Mouse (Mus musculus) 3T3-L1 (cell line): ENCODE measurements around the gene Gm49416.
A peak's percentile ranks its signal among the peaks of the same experiment; 100 is the strongest.
"Not testable (repeated sequence)": the region's sequence is repeated elsewhere in the genome, so short reads cannot be mapped to it uniquely, and the experiment has no call there.

Experiments
- DNase-seq: peaks from one replicate; pipeline ENCODE4 v3.0.0-alpha.2; 2015; ENCODE audit warnings: low read depth, low spot score

The Gm49416 gene

DNA sequence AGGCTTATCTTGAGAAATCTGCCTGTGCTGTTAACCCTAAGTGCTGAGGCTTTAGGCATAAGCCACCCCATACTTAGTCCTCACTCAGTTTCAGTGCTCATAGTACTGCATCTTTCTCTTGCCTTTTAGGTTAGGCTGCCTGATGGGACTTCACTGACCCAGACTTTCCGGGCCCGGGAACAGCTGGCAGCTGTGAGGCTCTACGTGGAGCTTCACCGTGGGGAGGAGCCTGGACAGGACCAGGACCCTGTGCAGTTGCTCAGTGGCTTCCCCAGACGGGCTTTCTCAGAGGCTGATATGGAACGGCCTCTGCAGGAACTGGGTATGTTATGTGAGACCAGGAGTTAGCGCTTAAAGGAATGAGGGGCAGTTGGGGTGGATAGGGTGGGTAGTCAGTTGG is 13.7 kb upstream of the Gm49416 start:
- DNase-seq: no peak

DNA sequence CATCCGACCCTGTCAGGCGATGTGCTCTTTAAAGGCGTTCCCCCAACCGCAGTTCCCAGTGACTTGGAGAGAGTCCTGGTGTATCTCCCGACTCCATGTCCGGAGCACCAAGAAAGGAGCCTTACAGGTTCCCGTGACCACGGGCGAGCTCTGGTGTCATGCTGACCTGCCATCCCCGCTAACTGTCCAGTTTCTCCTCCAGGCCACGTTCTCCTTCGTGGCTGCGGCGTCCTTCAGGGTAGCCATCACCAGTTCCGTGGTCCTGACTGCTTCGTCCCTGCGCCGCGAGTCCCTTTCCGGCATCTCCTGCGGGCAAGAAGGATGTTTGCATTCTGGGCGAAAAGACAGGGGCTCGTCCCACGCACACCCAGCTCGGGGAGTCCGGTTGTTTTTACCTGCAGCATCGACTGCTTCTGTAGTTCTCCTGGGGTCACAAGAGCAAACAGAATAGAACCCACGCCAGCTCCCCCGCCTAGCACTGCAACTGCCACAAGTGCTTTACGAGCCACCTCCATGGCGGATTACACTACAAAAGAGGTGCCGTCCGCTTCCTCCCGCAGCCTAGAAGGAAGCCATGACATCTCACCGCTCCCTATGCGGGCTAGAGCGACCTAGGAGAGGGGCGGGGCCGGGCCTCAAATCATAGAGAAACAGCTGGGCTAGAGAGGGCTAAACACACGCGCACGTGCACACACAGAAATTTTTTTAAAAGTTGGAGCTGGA is 8.3 kb upstream of the Gm49416 start, which contains the start of gene Uqcc3:
Uqcc3 (minus strand) TSS at position 613 of the 723 bp plus-strand sequence.
- DNase-seq: peak; percentile 94

DNA sequence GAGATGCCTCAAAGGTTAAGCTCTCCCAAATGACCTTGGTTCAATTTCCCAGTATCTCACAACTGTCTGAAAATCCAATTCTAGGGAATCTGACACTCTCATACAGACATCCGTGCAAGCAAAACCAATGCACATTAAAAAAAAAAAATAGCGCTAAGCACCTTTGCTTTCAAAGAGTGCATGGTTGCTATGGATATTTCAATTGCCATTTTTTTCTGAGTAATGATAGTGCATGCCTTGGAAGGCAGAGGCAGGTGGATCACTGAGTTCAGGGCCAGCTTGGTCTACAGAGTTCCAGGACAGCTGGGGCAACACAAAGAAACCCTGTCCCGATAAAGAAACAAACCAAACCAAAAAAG is 7.7 kb upstream of the Gm49416 start:
- no peak for DNase-seq

DNA sequence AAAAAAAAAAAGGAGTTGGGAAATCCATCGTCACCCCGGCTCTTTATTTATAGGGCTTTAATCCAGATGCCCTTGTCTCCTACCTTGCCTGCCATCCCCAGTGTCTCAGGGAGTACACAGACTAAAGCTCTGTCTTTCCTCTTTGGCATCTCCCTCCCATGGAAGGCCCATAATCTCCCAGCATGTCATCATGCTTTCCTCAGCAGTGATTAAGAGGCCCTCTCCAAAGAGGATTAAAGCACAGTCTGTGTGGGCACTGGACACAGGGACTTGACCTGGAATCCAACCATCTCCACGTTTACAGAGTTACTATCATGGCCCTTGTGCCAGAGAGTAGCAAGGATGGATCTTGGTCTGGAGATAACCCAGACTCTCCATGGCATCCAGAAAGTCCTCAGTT is 5.1 kb upstream of the Gm49416 start, which contains the start of the genes Lbhd1 and Gm49403:
Lbhd1 (plus strand) TSS at position 117 of the 400 bp plus-strand sequence.
Gm49403 (plus strand) TSS at position 315 of the 400 bp plus-strand sequence.
- DNase-seq: no peak

DNA sequence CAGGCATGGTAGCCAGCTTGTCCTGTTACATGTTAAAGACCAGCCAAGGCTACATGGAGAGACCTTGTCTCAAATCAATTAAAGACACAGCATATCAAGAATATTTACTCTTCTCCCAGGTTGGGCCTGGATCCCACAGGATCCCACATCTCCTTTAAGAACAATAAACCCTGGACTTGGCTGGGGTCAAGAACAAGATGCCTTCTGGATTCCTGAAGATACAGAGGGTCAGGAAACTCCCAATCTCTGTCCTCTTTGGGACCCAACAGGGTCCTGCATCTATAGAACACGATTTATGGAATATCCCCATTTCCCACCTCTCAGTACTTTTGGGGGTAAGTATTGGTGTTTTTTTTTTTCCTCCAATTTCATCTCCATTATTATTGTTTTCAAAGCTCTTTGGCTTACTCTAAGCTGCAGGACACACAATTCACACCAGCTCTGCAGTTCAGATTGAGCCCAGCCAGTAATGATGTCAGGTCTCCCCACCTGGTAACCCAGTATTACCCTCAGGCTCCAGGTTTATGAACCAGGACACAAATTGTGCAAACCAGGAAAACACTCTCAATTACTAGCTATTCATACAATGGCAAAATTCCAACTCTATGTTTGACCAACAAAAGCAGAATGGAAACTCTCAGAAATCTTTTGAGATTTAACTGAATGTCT is 1.7 kb upstream of the Gm49416 start:
- peak; percentile 37 for DNase-seq

DNA sequence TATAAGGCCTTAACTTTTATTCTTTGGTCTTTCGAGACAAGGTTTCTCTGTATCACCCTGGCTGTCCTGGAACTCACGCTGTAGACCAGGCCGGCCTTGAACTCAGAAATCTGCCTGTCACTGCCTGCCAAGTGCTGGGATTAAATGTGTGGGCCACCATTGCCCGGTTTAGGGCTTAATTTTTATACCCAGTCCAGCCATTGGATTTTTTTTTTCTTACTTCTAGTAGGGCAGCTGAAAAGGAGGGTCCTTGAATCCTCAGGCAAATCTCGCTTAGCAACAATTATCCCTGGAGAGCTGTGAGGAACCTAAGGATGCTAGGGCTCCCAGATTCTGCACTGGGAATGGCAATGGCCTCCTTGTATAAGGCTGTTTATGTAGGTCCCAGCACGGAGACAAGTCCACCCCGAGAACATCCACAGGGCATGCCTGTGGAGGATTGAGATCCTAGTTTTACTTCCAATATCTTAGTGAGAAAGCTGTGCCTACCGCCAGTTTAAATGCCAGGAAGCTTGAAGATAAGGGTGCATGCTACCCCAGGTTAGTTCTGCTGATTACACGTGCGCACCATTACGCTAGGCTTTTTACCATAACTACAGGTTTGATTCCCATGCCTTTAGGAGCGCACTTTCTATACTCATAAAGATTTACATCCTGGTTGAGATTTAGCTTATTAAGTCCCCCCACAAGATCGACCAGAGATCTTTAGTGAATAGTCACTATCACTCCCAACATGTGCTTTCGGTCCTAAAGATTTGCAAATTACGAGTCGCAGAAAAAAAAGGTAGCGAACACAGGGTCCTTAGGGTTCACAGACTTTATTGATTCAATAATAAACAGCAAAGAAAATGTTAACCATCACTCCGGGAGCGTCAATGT is 902 bp upstream of the Gm49416 start:
- peak; percentile 36 for DNase-seq

DNA sequence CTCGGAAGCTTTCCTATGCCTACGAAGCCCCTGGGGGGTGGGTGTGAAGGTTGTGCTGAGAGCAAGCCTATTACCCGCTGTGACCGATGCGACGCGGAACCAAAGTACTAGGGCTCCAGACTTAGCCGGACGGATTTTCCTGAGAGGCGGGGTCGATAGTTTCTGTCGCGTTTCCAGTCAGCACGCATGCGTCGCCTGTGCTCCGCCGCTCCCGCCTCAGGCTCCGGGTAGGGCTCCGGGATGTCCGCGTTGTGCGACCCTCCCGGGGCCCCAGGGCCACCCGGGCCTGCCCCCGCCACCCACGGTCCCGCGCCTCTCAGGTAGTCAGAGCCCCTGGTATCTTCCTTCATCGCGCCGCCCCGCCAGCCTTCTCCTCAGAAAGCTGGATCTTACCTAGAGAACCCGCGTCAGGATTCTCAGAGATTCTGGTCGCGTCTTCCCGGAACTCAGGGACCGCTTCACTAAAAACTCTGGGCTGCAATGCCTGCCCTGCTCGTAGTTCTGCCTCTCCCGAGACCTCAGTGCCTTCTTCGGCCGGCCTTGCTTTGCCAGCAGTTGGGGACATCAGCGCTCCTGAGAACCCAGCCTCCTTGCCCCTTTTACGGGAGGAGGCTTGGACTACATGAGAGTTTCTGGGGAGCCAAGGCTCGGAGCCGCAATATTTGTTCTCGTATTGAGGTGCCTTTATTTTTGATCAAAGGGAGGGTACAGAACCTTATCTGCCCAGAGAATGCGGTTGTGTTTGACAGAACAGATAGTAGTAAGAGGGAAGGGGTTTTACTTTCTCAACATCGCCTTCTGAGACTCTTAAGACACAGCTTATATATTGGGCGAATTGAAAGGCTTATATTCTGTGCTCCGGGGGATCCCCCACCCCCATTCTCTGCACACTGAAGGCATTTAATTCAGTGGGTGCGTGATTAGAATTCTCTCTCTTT is 4.4 kb downstream of the Gm49416 start, which contains the start of gene Ints5:
Ints5 (plus strand) TSS at position 177 of the 938 bp plus-strand sequence.
- DNase-seq: peak; percentile 92

DNA sequence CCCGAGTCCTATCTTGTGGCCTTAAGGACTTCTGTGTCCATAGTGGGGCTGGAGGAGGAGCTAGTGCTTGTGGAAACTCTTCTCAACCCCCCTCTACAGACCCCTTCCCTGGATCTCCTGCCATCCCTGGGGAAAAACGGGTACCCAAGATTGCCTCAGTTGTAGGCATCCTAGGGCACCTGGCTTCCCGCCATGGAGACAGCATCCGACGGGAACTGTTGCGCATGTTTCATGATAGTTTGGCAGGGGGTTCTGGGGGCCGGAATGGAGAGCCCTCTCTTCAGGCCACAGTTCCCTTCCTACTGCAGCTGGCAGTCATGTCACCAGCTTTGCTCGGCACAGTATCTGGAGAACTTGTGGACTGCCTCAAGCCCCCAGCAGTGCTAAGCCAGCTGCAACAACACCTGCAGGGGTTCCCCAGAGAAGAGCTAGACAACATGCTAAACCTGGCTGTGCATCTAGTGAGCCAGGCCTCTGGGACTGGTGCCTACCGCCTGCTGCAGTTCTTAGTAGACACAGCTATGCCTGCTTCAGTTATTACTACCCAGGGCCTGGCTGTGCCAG is 6.8 kb downstream of the Gm49416 start:
- DNase-seq: no peak

DNA sequence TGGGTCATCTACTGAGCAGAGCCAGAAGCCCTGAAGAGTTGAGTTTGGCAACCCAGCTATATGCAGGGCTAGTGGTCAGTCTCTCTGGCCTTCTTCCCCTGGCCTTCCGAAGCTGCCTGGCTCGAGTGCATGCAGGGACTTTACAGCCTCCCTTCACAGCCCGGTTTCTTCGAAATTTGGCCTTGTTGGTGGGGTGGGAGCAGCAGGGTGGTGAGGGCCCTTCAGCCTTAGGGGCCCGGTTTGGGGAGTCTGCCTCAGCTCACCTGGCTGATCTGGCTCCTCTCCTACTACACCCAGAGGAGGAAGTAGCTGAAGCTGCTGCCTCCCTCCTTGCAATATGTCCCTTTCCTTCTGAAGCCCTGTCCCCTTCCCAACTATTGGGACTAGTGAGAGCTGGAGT is 7.5 kb downstream of the Gm49416 start:
- DNase-seq: not testable (repeated sequence)

DNA sequence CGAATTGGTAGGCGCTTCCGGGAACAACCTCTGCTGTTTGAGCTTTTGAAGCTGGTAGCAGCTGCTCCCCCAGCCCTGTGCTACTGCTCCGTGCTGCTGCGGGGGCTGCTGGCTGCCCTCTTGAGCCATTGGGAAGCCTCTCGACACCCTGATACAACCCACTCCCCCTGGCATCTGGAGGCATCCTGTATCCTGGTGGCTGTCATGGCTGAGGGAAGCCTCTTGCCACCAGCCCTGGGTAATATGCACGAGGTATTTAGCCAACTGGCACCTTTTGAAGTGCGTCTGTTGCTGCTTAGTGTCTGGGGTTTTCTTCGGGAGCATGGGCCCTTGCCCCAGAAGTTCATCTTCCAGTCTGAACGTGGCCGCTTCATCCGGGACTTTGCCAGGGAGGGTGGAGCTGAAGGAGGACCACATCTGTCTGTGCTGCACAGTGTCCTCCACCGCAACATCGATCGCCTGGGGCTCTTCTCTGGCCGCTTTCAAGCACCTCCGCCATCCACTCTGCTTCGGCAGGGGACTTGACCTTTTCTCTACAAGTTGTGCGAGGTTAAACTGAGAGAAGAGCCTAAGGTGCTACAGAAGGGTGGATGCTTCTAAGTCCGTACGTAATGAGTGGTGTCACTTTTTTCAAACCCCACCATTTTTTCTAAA is 8.6 kb downstream of the Gm49416 start:
- peak; percentile 82 for DNase-seq

DNA sequence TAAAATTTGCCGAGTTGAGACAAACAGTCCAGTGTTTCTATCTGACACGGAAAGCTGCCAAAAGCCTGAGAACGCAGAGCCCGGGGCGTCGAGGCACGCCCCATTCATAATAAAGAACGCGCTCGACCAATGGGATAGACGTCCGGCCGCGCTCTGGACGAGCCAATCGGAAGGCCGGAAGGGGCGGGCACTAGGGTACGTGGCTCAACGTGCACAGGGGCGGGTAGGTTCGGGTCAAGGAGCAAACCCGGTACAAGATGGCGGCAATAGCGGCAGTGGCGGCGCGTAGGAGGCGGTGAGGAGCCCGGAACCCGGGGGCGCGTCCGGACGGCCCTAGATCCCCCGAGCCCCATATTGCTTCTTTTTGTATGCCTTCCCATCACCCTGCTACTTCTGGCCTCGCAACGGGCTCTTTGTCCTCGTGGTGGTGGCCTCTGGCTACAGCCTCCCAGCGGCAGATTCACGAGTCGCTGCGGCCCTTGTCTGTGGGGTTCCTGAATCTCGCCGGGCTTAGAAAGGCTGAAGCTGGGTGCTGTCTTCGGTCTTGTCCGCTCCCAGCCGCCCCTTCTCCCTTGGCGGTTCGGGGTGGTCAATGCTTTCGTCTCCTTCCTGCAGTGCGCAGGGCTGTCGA is 9.3 kb downstream of the Gm49416 start, which contains the start of gene Ganab:
Ganab (plus strand) TSS at position 207 of the 631 bp plus-strand sequence.
- peak; percentile 99 for DNase-seq

DNA sequence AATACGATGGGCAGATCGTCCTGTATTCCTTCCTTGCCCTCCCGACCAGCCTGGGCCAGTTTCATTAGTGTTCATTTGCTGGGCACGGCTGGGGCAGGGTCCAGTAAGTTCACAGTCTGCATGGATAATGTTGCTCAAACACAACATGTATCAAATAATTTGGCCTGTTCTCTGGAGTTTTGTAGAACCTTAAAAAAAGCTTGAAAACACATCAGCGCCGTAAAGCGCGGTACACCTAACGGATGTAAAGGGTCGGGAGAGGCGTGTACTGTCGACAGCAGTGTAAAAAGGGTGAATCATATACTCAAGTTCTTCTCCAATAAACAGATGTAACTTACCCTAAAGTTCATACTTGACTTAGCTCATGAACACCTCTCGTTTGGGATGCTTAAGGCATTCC is 9.8 kb downstream of the Gm49416 start:
- DNase-seq: peak; percentile 68

DNA sequence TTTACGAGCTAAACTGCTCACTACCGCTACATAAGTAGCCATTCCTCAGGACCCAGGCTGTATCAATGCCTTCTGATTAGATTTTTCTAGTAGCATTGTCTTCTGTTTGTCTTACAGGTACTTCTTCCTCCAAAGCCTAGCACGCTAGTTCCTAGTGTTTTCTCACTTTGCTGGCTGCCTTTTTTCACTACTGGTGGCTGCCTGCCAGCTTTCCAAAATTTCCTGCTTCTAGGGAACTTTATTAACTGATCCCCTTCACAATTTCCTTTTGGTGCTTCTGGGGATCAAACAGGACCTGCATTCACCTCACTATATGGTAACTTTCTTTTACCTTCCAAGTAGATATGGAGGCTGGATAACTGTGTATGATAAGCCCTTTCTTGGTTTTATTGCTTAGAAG is 10.4 kb downstream of the Gm49416 start:
- DNase-seq: peak; percentile 24

DNA sequence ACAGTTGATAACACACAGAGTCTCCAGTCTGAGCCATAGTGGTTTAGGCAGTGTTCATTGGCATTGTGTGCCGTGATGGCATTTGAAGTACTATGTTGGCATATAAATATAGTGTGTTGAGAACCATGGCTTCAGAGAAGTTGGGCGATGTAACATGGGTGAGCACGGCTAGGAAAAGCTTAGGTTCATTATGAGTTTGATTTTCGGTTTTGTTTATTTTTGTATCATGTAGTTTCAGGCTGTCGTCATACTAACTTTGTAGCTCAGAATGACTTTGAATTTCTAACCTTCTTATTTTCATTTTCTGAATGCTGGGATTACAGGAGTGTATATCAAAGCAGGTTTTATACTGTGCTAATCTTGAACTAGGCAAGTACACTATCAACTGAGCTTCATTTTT is 14.7 kb downstream of the Gm49416 start:
- no peak for DNase-seq

DNA sequence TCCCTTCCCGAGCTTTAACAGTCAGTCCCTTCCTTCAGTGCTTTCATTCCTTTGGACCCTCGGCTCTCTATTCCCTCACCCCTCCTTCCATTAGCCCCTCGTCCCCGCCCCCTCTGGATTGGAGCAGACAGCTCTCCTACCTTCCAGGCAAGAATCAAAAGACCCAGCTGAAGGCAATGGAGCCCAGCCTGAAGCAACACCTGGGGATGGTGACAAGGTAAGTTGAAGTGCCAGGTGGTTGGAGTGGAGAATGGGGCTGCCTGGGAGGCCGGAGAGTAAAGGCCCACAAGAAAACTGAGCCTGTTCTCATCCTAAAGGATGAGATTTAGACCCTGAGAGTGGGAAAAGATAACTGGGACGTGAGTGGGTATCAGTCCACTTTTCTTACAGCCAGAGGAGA is 19.8 kb downstream of the Gm49416 start:
- DNase-seq: no peak

DNA sequence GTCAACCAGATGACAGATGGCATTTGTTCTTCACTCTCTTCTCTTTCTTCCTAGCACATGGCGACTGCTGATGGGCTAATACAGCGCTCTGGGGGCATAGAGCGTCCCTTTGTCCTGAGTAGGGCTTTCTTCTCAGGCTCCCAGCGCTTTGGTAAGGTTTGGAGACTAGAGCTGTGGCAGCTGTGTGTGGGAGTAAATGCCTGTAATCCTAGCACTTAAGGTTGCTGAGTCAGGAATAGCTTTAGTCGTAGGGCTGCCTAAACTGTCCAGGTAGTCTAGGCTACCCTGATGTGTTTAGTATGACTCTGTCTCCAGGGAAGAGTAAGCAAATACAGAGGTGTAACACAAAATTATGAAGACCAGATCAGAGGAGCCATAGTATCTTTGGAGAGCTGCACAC is 23.1 kb downstream of the Gm49416 start:
- DNase-seq: no peak

DNA sequence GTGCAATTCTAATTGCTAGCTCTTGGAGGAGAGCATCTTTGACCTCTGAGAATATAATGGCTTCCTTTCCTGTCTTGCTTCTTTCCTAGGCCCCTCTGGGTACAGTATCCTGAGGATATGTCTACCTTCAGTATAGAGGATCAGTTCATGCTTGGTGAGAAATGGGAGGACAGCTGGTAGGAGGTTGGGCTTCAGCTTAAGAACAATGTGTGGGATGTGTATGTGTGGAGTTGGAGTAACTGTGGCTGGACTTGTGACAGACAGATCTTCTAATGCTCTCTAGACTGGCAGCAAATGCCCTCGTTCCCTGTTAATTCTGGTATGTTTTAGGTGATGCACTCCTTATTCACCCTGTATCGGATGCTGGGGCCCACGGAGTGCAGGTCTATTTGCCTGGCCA is 25.5 kb downstream of the Gm49416 start:
- no peak for DNase-seq

DNA sequence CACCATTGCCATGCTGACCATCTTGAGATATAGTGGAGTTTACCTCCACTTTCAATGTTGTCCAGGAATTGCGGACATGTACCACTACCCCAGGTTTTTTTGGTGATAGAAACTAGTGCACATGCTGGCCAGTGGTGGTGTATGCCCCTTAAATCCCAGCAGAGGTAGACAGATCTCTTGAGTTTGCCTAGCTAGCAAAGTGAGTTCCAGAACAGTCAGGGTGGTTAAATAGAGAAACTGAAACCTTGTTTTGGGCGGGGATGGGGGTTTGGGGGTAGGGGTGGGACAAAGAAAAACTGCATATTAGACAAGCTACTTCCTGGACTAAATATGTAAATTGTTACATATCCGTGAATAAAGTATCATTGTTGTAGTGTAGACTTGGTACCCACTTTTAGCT is 30.3 kb downstream of the Gm49416 start:
- DNase-seq: no peak

DNA sequence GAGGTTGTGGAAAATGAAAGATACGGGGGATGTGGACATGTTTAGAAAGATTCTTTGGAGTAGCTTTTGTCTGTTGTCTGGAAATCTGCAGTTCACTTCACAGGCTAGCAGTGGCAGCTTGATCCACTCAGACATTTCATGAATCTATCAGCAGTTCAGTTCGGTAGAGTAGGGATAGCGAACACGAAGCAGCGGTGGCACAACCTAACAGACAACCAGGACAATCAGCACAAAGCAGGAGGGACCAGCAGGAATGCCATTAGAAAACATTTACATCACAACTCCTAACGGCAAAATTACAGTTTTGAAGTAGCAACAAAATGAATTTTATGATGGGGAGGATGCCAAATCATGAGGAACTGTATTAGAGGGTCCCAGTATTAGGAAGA is 31.0 kb downstream of the Gm49416 start:
- DNase-seq: peak; percentile 17
